Mouse (Mus musculus) olfactory bulb, adult 2 months (tissue): ENCODE data around the gene Exoc6.

Experiments
- CTCF ChIP-seq: fragments of 200-500 bp; IDR thresholded peaks from 2 replicates; pipeline ENCODE4 v1.5.1; 2012; ENCODE audit warnings: low read depth, mild to moderate bottlenecking, low read length, moderate library complexity; ENCODE audit not compliant: insufficient read depth
- POLR2A ChIP-seq: fragments of 200-500 bp; IDR thresholded peaks from 2 replicates; pipeline ENCODE4 v1.6.1; 2012; ENCODE audit warnings: mild to moderate bottlenecking, low read depth, low read length, moderate library complexity; ENCODE audit not compliant: insufficient read depth

DNA sequence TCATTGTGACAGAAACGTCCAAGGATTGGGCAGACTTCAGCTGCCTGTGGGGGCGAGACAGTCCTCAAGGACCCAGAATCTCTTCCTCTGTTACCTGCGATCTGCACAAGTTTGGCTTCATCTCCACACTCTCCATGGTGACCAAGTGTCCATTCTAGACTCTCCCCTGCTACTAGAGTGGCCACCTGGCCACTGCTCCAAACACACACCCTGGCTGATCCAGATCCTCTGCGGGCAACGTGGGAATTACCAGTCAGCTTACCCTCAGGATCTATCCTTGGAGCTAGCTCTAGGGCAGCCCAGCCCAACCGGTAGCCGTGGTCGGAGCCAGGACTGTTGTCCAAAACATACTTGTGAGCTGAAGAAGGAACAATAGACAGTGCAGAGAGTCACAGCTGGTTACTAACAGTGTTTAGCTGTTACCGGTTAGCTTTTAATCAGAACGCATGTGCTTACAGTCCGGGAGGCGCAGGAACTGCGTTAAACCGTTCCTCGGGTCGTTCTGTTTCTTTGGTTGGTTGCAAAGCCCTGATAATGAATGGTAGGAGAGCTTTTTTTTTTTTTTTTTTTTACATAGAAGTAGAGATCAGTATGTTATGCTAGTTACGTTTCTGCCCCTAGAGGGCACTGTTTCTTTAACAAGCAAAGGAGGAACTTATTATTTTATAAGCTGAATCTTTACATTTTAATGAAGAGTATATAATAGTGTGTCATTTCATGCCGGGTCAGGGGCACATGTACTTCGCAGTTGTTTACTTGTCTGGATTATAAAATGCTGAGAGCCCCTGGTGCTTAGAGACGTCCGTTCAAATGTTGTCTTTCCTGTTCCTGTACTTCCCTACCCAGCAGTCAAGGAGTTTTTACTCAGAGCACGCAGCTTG lies 52.0 kb downstream of the Exoc6 start:
- no peak for TF ChIP-seq CTCF
- TF ChIP-seq POLR2A, result no peak
